Mouse (Mus musculus) NIH3T3 (cell line): ENCODE data around the gene Wasf1.
A peak's percentile ranks its signal among the peaks of the same experiment; 100 is the strongest.

Source experiments
- DNase-seq: peaks from one replicate; pipeline ENCODE4 v3.0.0-alpha.2; 2012; ENCODE audit warnings: low read depth

The Wasf1 gene

GRCm38 (mm10) chr10:40895765-40896164 is 12.5 kb downstream of the Wasf1 start:
- DNase-seq, result no peak

- no peak for DNase-seq
Observed at GRCm38 (mm10) chr10:40896656-40897055, 13.4 kb downstream of the Wasf1 start.

- no peak for DNase-seq
Observed at GRCm38 (mm10) chr10:40901786-40902185, 18.5 kb downstream of the Wasf1 start.

- no peak for DNase-seq
Observed at GRCm38 (mm10) chr10:40906131-40906530, 22.9 kb downstream of the Wasf1 start.

- no peak for DNase-seq
Observed at GRCm38 (mm10) chr10:40906802-40907201, 23.5 kb downstream of the Wasf1 start.

GRCm38 (mm10) chr10:40908580-40908979 is 25.3 kb downstream of the Wasf1 start:
- DNase-seq, result peak; percentile 51

- no peak for DNase-seq
Observed at GRCm38 (mm10) chr10:40910811-40911210, 27.5 kb downstream of the Wasf1 start.

- no peak for DNase-seq
Observed at GRCm38 (mm10) chr10:40915240-40915639, 32.0 kb downstream of the Wasf1 start.

- peak; percentile 32 for DNase-seq
Observed at GRCm38 (mm10) chr10:40918669-40919440, 35.6 kb downstream of the Wasf1 start.

GRCm38 (mm10) chr10:40919464-40919863 is 36.2 kb downstream of the Wasf1 start:
- peak; percentile 18 for DNase-seq

- no peak for DNase-seq
Observed at GRCm38 (mm10) chr10:40932995-40933394, 49.7 kb downstream of the Wasf1 start.

- no peak for DNase-seq
Observed at GRCm38 (mm10) chr10:40936160-40936726, 53.0 kb downstream of the Wasf1 start.

- no peak for DNase-seq
Observed at GRCm38 (mm10) chr10:40937569-40937968, 54.3 kb downstream of the Wasf1 start.

GRCm38 (mm10) chr10:40942688-40943087 is 59.4 kb downstream of the Wasf1 start:
- no peak for DNase-seq

- no peak for DNase-seq
Observed at GRCm38 (mm10) chr10:40950176-40950575, 66.9 kb downstream of the Wasf1 start.

GRCm38 (mm10) chr10:40956206-40956605 is 72.9 kb downstream of the Wasf1 start:
- peak; percentile 26 for DNase-seq

GRCm38 (mm10) chr10:40961365-40961764 is 78.1 kb downstream of the Wasf1 start:
- peak; percentile 78 for DNase-seq

- no peak for DNase-seq
Observed at GRCm38 (mm10) chr10:40962008-40962407, 78.7 kb downstream of the Wasf1 start.

- no peak for DNase-seq
Observed at GRCm38 (mm10) chr10:40964546-40964945, 81.3 kb downstream of the Wasf1 start.

- no peak for DNase-seq
Observed at GRCm38 (mm10) chr10:40968551-40968950, 85.3 kb downstream of the Wasf1 start.

- DNase-seq, result peak; percentile 26
Observed at GRCm38 (mm10) chr10:40969372-40970033, 86.2 kb downstream of the Wasf1 start.

GRCm38 (mm10) chr10:40970601-40971245 is 87.4 kb downstream of the Wasf1 start:
- no peak for DNase-seq

GRCm38 (mm10) chr10:40971256-40971655 is 88.0 kb downstream of the Wasf1 start:
- no peak for DNase-seq
